Mouse (Mus musculus): ENCODE measurements around the gene Opn5. TPM values are rescaled to one million over a fixed set of nuclear protein-coding genes. Genes with fewer than 3 reads are reported as not detected.

Opn5 gene
- 0.12 and 0.18 TPM in 2 replicates for polyA plus RNA-seq (2015; fragmentation: Nextera tagmentation; extraction: Ambion mirVana)

- Histone ChIP-seq H3K27me3 (replicated peaks; ENCODE audit: control insufficient read depth, insufficient read depth, low read length) (no peaks in the 10 kb centered on the region), H3K4me1 (replicated peaks; ENCODE audit: control insufficient read depth, insufficient read depth, low read length) (no peaks in the 10 kb centered on the region; the same call in 1 of the 2 replicates), H3K4me3 (replicated peaks; ENCODE audit: low read length) (no peak within 1 kb of the TSS), H3K36me3 (ENCODE audit: control insufficient read depth, insufficient read depth) (no peaks in the 10 kb centered on the region), H3K27ac (ENCODE audit: low read length) (no peak within 1 kb of the TSS), H3K9me3 (ENCODE audit: control insufficient read depth, low read length) (no peaks in the 10 kb centered on the region), H3K4me2 (ENCODE audit: low read length) (no peak within 1 kb of the TSS), H3K9ac (replicated peaks; ENCODE audit: low read depth, low read length) (no peak within 1 kb of the TSS)
- WGBS: 85% methylated on average over 8 of the region's 8 CpGs
- no peak for ATAC-seq
These were observed at the start of gene Opn5 for GRCm38 (mm10) chr17:42611295-42611694. Gene Opn5 (minus strand): TSS chr17:42611395.

- Histone ChIP-seq H3K9me3 (ENCODE audit: control insufficient read depth, low read length) (no peaks in the 10 kb centered on the region), H3K4me2 (ENCODE audit: low read length) (no peak overlapping the region), H3K27me3 (replicated peaks; ENCODE audit: control insufficient read depth, insufficient read depth, low read length) (no peaks in the 10 kb centered on the region), H3K4me1 (replicated peaks; ENCODE audit: control insufficient read depth, insufficient read depth, low read length) (no peaks in the 10 kb centered on the region), H3K9ac (replicated peaks; ENCODE audit: low read depth, low read length) (no peak overlapping the region), H3K4me3 (replicated peaks; ENCODE audit: low read length) (no peak overlapping the region), H3K27ac (ENCODE audit: low read length) (no peak overlapping the region), H3K36me3 (ENCODE audit: control insufficient read depth, insufficient read depth) (no peaks in the 10 kb centered on the region)
- peak; percentile 91 for ATAC-seq
- WGBS: 21% methylated on average over 14 of the region's 14 CpGs
These were observed 47.6 kb upstream of the Opn5 start for GRCm38 (mm10) chr17:42658634-42659422.

DNA sequence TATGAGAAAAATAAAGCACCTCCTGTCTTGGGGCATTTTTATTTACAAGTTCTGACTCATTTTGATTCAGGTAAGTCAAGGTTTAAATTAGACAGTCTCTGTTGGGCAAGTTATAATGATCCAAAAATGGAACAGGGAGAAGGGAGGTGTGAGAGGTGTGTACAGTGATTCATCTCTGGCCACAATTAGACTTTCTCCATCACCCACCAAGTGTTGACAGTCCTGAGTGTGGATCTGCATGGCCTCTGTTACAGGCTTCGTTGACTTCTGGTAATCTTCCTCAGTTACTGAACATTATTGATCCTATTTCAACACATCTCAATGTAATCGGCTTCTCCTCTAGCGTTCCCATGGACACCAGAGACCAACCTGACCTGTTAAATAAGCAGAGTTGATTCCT lies 32.2 kb upstream of the Opn5 start:
- Histone ChIP-seq H3K4me3 (replicated peaks; ENCODE audit: low read length) (no peak overlapping the region), H3K27ac (ENCODE audit: low read length) (no peak overlapping the region), H3K36me3 (ENCODE audit: control insufficient read depth, insufficient read depth) (no peaks in the 10 kb centered on the region), H3K9ac (replicated peaks; ENCODE audit: low read depth, low read length) (no peak overlapping the region), H3K27me3 (replicated peaks; ENCODE audit: control insufficient read depth, insufficient read depth, low read length) (no peaks in the 10 kb centered on the region), H3K9me3 (ENCODE audit: control insufficient read depth, low read length) (no peaks in the 10 kb centered on the region), H3K4me2 (ENCODE audit: low read length) (no peak overlapping the region), H3K4me1 (replicated peaks; ENCODE audit: control insufficient read depth, insufficient read depth, low read length) (no peaks in the 10 kb centered on the region)
- ATAC-seq: no peak
- WGBS: 84% methylated on average over 3 of the region's 3 CpGs

GRCm38 (mm10) chr17:42630206-42630605 lies 19.0 kb upstream of the Opn5 start:
- Histone ChIP-seq H3K36me3 (ENCODE audit: control insufficient read depth, insufficient read depth) (no peaks in the 10 kb centered on the region), H3K27me3 (replicated peaks; ENCODE audit: control insufficient read depth, insufficient read depth, low read length) (no peaks in the 10 kb centered on the region), H3K4me3 (replicated peaks; ENCODE audit: low read length) (no peak overlapping the region), H3K27ac (ENCODE audit: low read length) (no peak overlapping the region), H3K9ac (replicated peaks; ENCODE audit: low read depth, low read length) (no peak overlapping the region), H3K4me2 (ENCODE audit: low read length) (no peak overlapping the region), H3K4me1 (replicated peaks; ENCODE audit: control insufficient read depth, insufficient read depth, low read length) (no peaks in the 10 kb centered on the region), H3K9me3 (ENCODE audit: control insufficient read depth, low read length) (no peaks in the 10 kb centered on the region)
- 89% methylated on average over 2 of the region's 2 CpGs for WGBS
- ATAC-seq: no peak

- H3K9me3 ChIP-seq (ENCODE audit: control insufficient read depth, low read length): no peaks in the 10 kb centered on the region
- no peaks in the 10 kb centered on the region for H3K36me3 ChIP-seq (ENCODE audit: control insufficient read depth, insufficient read depth)
- ATAC-seq: peak; percentile 77
- no peak overlapping the region for H3K9ac ChIP-seq (replicated peaks; ENCODE audit: low read depth, low read length)
- 37% methylated on average over 6 of the region's 6 CpGs for WGBS
- H3K4me3 ChIP-seq (replicated peaks; ENCODE audit: low read length): no peak overlapping the region
- H3K27ac ChIP-seq (ENCODE audit: low read length): no peak overlapping the region
- no peaks in the 10 kb centered on the region; the same call in 1 of the 2 replicates for H3K4me1 ChIP-seq (replicated peaks; ENCODE audit: control insufficient read depth, insufficient read depth, low read length)
- H3K27me3 ChIP-seq (replicated peaks; ENCODE audit: control insufficient read depth, insufficient read depth, low read length): no peaks in the 10 kb centered on the region
- H3K4me2 ChIP-seq (ENCODE audit: low read length): no peak overlapping the region
These were observed 2.0 kb upstream of the Opn5 start for GRCm38 (mm10) chr17:42613043-42613737.

- no peak overlapping the region for H3K27ac ChIP-seq (ENCODE audit: low read length)
- H3K4me1 ChIP-seq (replicated peaks; ENCODE audit: control insufficient read depth, insufficient read depth, low read length): no peaks in the 10 kb centered on the region; the same call in none of the 2 replicates
- no peaks in the 10 kb centered on the region for H3K27me3 ChIP-seq (replicated peaks; ENCODE audit: control insufficient read depth, insufficient read depth, low read length)
- H3K4me3 ChIP-seq (replicated peaks; ENCODE audit: low read length): no peak overlapping the region
- H3K4me2 ChIP-seq (ENCODE audit: low read length): no peak overlapping the region
- no peak overlapping the region for H3K9ac ChIP-seq (replicated peaks; ENCODE audit: low read depth, low read length)
- no peaks in the 10 kb centered on the region for H3K36me3 ChIP-seq (ENCODE audit: control insufficient read depth, insufficient read depth)
- ATAC-seq: no peak
- H3K9me3 ChIP-seq (ENCODE audit: control insufficient read depth, low read length): no peaks in the 10 kb centered on the region
- WGBS: 10% methylated on average over 3 of the region's 3 CpGs
These were observed 2.9 kb downstream of the Opn5 start for GRCm38 (mm10) chr17:42608270-42608669.

DNA sequence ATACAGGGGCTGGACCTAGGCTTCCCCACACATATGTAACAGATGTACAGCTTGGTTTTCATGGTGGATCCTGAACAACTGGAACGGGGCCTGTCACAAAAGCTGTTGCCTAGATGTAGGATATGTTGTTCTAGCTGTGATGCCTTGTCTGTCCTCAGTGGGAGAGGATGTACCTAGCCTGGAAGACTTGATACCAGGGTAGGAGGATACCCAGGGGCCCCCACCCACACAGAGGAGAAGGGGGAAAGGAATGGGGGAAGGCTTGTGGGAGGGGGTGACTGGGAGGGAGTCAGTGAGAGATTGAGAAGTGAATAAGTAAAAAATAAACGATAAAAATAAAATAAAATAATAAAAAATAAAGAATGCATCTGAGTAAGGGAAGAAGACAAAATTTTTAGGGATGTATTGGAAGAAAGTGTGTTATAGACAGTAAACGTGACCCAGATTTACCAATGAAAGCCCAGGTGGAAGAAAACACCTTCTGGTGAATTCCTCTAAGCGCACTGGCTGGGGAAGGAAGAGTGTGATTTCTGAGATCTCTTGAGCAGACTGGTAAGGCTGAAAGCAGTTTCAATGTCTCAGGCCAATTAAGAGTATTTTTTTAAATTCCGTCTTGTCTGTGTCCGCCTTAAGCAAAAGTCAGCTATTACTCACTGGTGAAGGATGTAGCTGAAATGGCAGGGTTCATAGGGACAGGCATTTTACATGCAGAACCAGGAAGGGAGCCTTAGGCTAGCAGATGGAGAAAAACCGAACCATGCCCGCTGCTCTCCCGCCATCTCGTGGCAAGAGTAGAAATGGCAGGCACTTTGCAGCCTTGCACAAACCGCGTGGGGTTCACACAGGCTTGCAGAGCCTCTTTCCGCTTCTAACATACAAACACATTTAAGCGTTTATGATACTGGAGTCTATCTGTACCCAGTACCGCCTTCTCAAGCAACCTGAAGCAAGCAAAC lies 8.1 kb downstream of the Opn5 start:
- Histone ChIP-seq H3K27me3 (replicated peaks; ENCODE audit: control insufficient read depth, insufficient read depth, low read length) (no peaks in the 10 kb centered on the region), H3K4me2 (ENCODE audit: low read length) (no peak overlapping the region), H3K4me1 (replicated peaks; ENCODE audit: control insufficient read depth, insufficient read depth, low read length) (no peaks in the 10 kb centered on the region; the same call in 1 of the 2 replicates), H3K27ac (ENCODE audit: low read length) (no peak overlapping the region), H3K9ac (replicated peaks; ENCODE audit: low read depth, low read length) (no peak overlapping the region), H3K9me3 (ENCODE audit: control insufficient read depth, low read length) (no peaks in the 10 kb centered on the region), H3K4me3 (replicated peaks; ENCODE audit: low read length) (no peak overlapping the region), H3K36me3 (ENCODE audit: control insufficient read depth, insufficient read depth) (no peaks in the 10 kb centered on the region)
- WGBS: 28% methylated on average over 15 of the region's 15 CpGs
- ATAC-seq: peak; percentile 98

DNA sequence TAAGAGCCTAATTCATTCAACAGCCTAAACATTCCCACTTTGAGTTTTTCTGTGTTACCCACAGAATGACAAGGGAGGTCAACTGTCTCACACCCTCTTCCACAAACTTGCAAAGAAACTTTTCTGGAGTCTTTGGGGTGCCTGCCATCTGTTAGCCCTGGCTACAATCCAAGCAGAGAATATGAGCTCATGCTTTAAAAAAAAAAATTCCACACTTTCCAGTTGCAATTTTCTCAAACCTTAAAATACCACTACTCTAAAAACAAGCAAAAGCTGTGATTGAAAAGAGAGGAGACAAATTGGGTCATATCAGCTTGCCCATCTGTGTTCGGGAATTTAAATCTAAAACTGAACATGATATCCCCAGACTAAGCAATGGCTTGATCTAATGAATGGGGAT lies 24.7 kb downstream of the Opn5 start:
- Histone ChIP-seq H3K9me3 (ENCODE audit: control insufficient read depth, low read length) (no peaks in the 10 kb centered on the region), H3K4me1 (replicated peaks; ENCODE audit: control insufficient read depth, insufficient read depth, low read length) (no peaks in the 10 kb centered on the region; the same call in 1 of the 2 replicates), H3K9ac (replicated peaks; ENCODE audit: low read depth, low read length) (no peak overlapping the region), H3K36me3 (ENCODE audit: control insufficient read depth, insufficient read depth) (no peaks in the 10 kb centered on the region), H3K4me3 (replicated peaks; ENCODE audit: low read length) (no peak overlapping the region), H3K27me3 (replicated peaks; ENCODE audit: control insufficient read depth, insufficient read depth, low read length) (no peaks in the 10 kb centered on the region), H3K4me2 (ENCODE audit: low read length) (no peak overlapping the region), H3K27ac (ENCODE audit: low read length) (no peak overlapping the region)
- WGBS: 80% methylated on average over 1 of the region's 1 CpGs
- ATAC-seq: no peak

GRCm38 (mm10) chr17:42583029-42583331 lies 28.2 kb downstream of the Opn5 start:
- H3K27me3 ChIP-seq (replicated peaks; ENCODE audit: control insufficient read depth, insufficient read depth, low read length): no peaks in the 10 kb centered on the region
- no peaks in the 10 kb centered on the region for H3K36me3 ChIP-seq (ENCODE audit: control insufficient read depth, insufficient read depth)
- no peak overlapping the region for H3K27ac ChIP-seq (ENCODE audit: low read length)
- ATAC-seq: no peak
- 83% methylated on average over 2 of the region's 2 CpGs for WGBS
- H3K4me3 ChIP-seq (replicated peaks; ENCODE audit: low read length): no peak overlapping the region
- no peak overlapping the region for H3K9ac ChIP-seq (replicated peaks; ENCODE audit: low read depth, low read length)
- H3K4me1 ChIP-seq (replicated peaks; ENCODE audit: control insufficient read depth, insufficient read depth, low read length): no peaks in the 10 kb centered on the region; the same call in 1 of the 2 replicates
- H3K4me2 ChIP-seq (ENCODE audit: low read length): no peak overlapping the region
- no peaks in the 10 kb centered on the region for H3K9me3 ChIP-seq (ENCODE audit: control insufficient read depth, low read length)

Data from forebrain, embryonic 16.5 days (tissue).